Mouse (Mus musculus): ENCODE results near the gene Myo16. TPM values are rescaled to one million over a fixed set of nuclear protein-coding genes. Genes with fewer than 3 reads are reported as not detected.

Myo16 gene
- polyA plus RNA-seq, 1 experiment, result 0.66 TPM

DNA sequence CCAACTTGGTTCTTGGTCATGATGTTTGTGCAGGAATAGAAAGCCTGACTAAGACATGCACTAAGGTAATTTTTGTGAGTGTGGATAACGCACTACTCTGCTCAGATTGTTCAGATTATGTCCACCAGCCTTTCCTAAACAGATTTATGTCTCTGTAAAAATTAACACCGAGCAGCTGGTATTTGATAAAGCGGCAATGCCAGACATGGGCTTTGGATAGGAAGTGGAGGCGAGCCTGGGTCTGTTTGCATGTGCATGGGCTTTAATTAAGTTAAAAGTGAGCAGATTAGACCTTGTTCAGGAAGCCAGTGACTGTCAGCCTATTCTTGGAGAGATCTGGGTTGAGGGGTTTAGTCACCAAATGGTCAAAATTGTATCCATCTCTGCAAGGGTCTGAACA, 367.8 kb downstream of the Myo16 start:
- no peak for DNase-seq
- no peaks in the 10 kb centered on the region for H3K4me1 ChIP-seq (replicated peaks; ENCODE audit: control insufficient read depth, insufficient read depth, low read length)
- 87% methylated on average over 4 of the region's 4 CpGs for WGBS
- TF ChIP-seq CTCF (IDR thresholded peaks at IDR 0.05; ENCODE audit: borderline replicate concordance, control insufficient read depth, extremely low read depth, insufficient read depth, low read length, poor library complexity) (no peak), POLR2A (IDR thresholded peaks at IDR 0.05; ENCODE audit: control insufficient read depth, extremely low read depth, insufficient read depth, low read length, poor library complexity) (no peak)
- H3K27ac ChIP-seq (ENCODE audit: control insufficient read depth, insufficient read depth, low read length), result no peak overlapping the region
- H3K4me3 ChIP-seq (ENCODE audit: control insufficient read depth, insufficient read depth, low read length), result no peak overlapping the region
- no peaks in the 10 kb centered on the region for H3K27me3 ChIP-seq (ENCODE audit: control insufficient read depth, insufficient read depth, low read length)
- no peaks in the 10 kb centered on the region for H3K36me3 ChIP-seq (ENCODE audit: control insufficient read depth, insufficient read depth, low read length)

GRCm38 (mm10) chr8:10525686-10526085, 372.0 kb downstream of the Myo16 start:
- H3K27ac ChIP-seq (ENCODE audit: control insufficient read depth, insufficient read depth, low read length), result no peak overlapping the region
- H3K27me3 ChIP-seq (ENCODE audit: control insufficient read depth, insufficient read depth, low read length), result no peaks in the 10 kb centered on the region
- H3K36me3 ChIP-seq (ENCODE audit: control insufficient read depth, insufficient read depth, low read length), result no peaks in the 10 kb centered on the region
- no peak overlapping the region for H3K4me3 ChIP-seq (ENCODE audit: control insufficient read depth, insufficient read depth, low read length)
- WGBS, result 91% methylated on average over 4 of the region's 4 CpGs
- TF ChIP-seq CTCF (IDR thresholded peaks at IDR 0.05; ENCODE audit: borderline replicate concordance, control insufficient read depth, extremely low read depth, insufficient read depth, low read length, poor library complexity), result no peak
- TF ChIP-seq POLR2A (IDR thresholded peaks at IDR 0.05; ENCODE audit: control insufficient read depth, extremely low read depth, insufficient read depth, low read length, poor library complexity), result no peak
- DNase-seq, result no peak
- no peaks in the 10 kb centered on the region for H3K4me1 ChIP-seq (replicated peaks; ENCODE audit: control insufficient read depth, insufficient read depth, low read length)

- 57% methylated on average over 5 of the region's 5 CpGs for WGBS
- Histone ChIP-seq H3K27ac (ENCODE audit: control insufficient read depth, insufficient read depth, low read length) (no peak overlapping the region), H3K27me3 (ENCODE audit: control insufficient read depth, insufficient read depth, low read length) (no peaks in the 10 kb centered on the region), H3K4me1 (replicated peaks; ENCODE audit: control insufficient read depth, insufficient read depth, low read length) (no peaks in the 10 kb centered on the region), H3K4me3 (ENCODE audit: control insufficient read depth, insufficient read depth, low read length) (no peak overlapping the region), H3K36me3 (ENCODE audit: control insufficient read depth, insufficient read depth, low read length) (no peaks in the 10 kb centered on the region)
- TF ChIP-seq POLR2A (IDR thresholded peaks at IDR 0.05; ENCODE audit: control insufficient read depth, extremely low read depth, insufficient read depth, low read length, poor library complexity) (no peak), CTCF (IDR thresholded peaks at IDR 0.05; ENCODE audit: borderline replicate concordance, control insufficient read depth, extremely low read depth, insufficient read depth, low read length, poor library complexity) (no peak)
- no peak for DNase-seq
Observed at GRCm38 (mm10) chr8:10526616-10527015, 372.9 kb downstream of the Myo16 start.

DNA sequence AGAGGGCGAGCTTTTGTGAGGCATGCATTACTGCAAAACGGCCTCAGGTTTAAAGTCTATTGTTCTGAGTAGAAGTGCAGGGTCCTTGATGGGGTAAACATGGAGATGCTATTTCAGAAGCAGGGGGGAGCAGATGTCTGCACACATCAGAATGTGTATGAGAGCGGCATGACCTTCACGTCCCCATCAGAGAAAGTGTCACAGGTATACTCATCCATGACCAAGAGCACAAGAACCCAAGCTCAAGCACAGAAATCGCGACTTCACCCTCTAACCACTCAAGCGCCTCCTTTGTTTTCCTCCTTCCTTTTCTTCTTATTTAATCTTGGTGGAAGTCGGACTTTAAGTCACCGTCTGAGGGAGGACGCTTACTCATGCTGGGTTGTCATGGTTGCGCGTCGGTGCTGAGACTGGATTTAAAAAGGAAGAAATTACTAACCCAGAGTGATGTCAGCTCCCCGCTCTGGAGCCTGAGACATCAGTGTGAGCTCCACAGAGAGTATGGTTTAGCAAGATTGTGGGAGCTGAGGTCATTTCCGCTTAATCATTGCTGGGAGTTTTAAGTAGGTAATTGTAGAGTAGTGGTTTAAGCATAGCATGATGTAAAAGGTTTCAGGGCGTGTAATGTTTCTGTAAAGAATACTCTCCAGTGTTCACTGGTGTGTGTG, 381.0 kb downstream of the Myo16 start:
- TF ChIP-seq POLR2A (IDR thresholded peaks at IDR 0.05; ENCODE audit: control insufficient read depth, extremely low read depth, insufficient read depth, low read length, poor library complexity) (no peak), CTCF (IDR thresholded peaks at IDR 0.05; ENCODE audit: borderline replicate concordance, control insufficient read depth, extremely low read depth, insufficient read depth, low read length, poor library complexity) (no peak)
- no peak overlapping the region for H3K4me3 ChIP-seq (ENCODE audit: control insufficient read depth, insufficient read depth, low read length)
- WGBS, result 25% methylated on average over 16 of the region's 16 CpGs
- no peaks in the 10 kb centered on the region for H3K27me3 ChIP-seq (ENCODE audit: control insufficient read depth, insufficient read depth, low read length)
- H3K27ac ChIP-seq (ENCODE audit: control insufficient read depth, insufficient read depth, low read length), result no peak overlapping the region
- DNase-seq, result no peak
- H3K36me3 ChIP-seq (ENCODE audit: control insufficient read depth, insufficient read depth, low read length), result no peaks in the 10 kb centered on the region
- H3K4me1 ChIP-seq (replicated peaks; ENCODE audit: control insufficient read depth, insufficient read depth, low read length), result no peaks in the 10 kb centered on the region

DNA sequence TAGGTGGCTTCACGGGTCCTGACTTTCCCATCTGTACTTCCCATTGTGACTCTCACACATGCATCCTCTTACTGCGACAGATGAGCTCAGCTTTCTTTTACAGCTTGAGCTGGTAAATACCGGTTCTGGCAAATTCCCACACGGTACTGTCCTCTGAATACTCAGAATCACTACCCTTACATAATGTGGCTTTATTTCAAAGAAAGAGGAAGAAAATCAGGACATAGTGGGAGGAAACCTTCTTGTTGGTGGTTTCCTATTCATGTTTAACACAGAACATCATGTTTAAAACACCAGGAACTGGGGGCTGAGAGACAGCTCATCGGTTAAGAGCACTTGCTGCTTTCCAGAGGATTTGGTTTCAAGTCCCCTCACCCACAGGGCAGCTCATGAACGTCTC, 384.6 kb downstream of the Myo16 start:
- no peaks in the 10 kb centered on the region for H3K27me3 ChIP-seq (ENCODE audit: control insufficient read depth, insufficient read depth, low read length)
- H3K4me3 ChIP-seq (ENCODE audit: control insufficient read depth, insufficient read depth, low read length), result no peak overlapping the region
- WGBS, result 2% methylated on average over 6 of the region's 6 CpGs
- DNase-seq, result no peak
- no peak for TF ChIP-seq POLR2A (IDR thresholded peaks at IDR 0.05; ENCODE audit: control insufficient read depth, extremely low read depth, insufficient read depth, low read length, poor library complexity)
- TF ChIP-seq CTCF (IDR thresholded peaks at IDR 0.05; ENCODE audit: borderline replicate concordance, control insufficient read depth, extremely low read depth, insufficient read depth, low read length, poor library complexity), result no peak
- H3K36me3 ChIP-seq (ENCODE audit: control insufficient read depth, insufficient read depth, low read length), result no peaks in the 10 kb centered on the region
- H3K27ac ChIP-seq (ENCODE audit: control insufficient read depth, insufficient read depth, low read length), result no peak overlapping the region
- H3K4me1 ChIP-seq (replicated peaks; ENCODE audit: control insufficient read depth, insufficient read depth, low read length), result no peaks in the 10 kb centered on the region

DNA sequence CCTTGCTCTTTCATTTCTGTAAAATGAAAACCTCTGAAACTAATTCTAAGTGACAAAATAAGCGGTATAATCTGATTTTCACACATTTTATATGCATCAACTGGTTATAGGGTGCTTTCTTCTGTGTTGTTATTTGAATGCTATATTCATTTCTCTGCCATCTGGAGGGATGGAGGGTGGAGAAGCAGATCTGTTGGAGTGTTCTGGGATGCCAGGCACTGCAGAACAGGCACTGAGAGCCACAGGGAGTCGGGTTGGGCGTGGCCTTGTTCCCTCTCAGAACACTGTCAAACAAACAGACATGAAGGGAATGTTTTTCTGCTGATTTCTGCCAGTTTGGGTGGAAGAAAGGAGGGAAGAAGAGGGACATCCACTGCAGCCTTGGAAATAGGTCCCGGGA, 386.0 kb downstream of the Myo16 start:
- TF ChIP-seq CTCF (IDR thresholded peaks at IDR 0.05; ENCODE audit: borderline replicate concordance, control insufficient read depth, extremely low read depth, insufficient read depth, low read length, poor library complexity), result no peak
- no peak for TF ChIP-seq POLR2A (IDR thresholded peaks at IDR 0.05; ENCODE audit: control insufficient read depth, extremely low read depth, insufficient read depth, low read length, poor library complexity)
- no peak for DNase-seq
- Histone ChIP-seq H3K27ac (ENCODE audit: control insufficient read depth, insufficient read depth, low read length) (no peak overlapping the region), H3K4me1 (replicated peaks; ENCODE audit: control insufficient read depth, insufficient read depth, low read length) (no peaks in the 10 kb centered on the region), H3K36me3 (ENCODE audit: control insufficient read depth, insufficient read depth, low read length) (no peaks in the 10 kb centered on the region), H3K27me3 (ENCODE audit: control insufficient read depth, insufficient read depth, low read length) (no peaks in the 10 kb centered on the region), H3K4me3 (ENCODE audit: control insufficient read depth, insufficient read depth, low read length) (no peak overlapping the region)
- 96% methylated on average over 4 of the region's 4 CpGs for WGBS

GRCm38 (mm10) chr8:10545890-10546289, 392.2 kb downstream of the Myo16 start:
- H3K27me3 ChIP-seq (ENCODE audit: control insufficient read depth, insufficient read depth, low read length), result no peaks in the 10 kb centered on the region

More at GRCm38 (mm10) chr8:10545890-10546289, 392.2 kb downstream of the Myo16 start:
- Histone ChIP-seq H3K36me3 (ENCODE audit: control insufficient read depth, insufficient read depth, low read length) (no peaks in the 10 kb centered on the region), H3K4me1 (replicated peaks; ENCODE audit: control insufficient read depth, insufficient read depth, low read length) (no peaks in the 10 kb centered on the region), H3K27ac (ENCODE audit: control insufficient read depth, insufficient read depth, low read length) (no peak overlapping the region), H3K4me3 (ENCODE audit: control insufficient read depth, insufficient read depth, low read length) (no peak overlapping the region)
- TF ChIP-seq POLR2A (IDR thresholded peaks at IDR 0.05; ENCODE audit: control insufficient read depth, extremely low read depth, insufficient read depth, low read length, poor library complexity), result no peak
- WGBS, result 96% methylated on average over 3 of the region's 3 CpGs
- DNase-seq, result no peak

Measured in thymus, adult 2 months (tissue).